ENCODE assay signal across 27 mouse cellular contexts in genomic region chr14:105722923-105723322, GRCm38 (mm10).
DNase-seq lines count a peak whose midpoint lies in the region; ATAC-seq and TF ChIP-seq lines count a peak whose summit lies in the region.
"Had no signal": no experiment of that assay in that cellular context is flagged by ENCODE, and none has a peak within 500 bp of the region (broad histone marks: within the 10 kb centered on the region; RNA-seq: fewer than 3 reads in every experiment).

No protein-coding gene starts in this region.

- ATAC-seq in kidney, embryonic 16.5 days (ENCODE audit: low FRiP score, low TSS enrichment): peak; percentile 74
- peak; percentile 73; the same call in 1 of the 2 replicates for ATAC-seq in lung, embryonic 14.5 days (ENCODE audit: insufficient read depth)
- ATAC-seq in midbrain, embryonic 11.5 days (ENCODE audit: low FRiP score): no peak
- no peak for ATAC-seq in midbrain, embryonic 14.5 days (ENCODE audit: low FRiP score, low TSS enrichment)
- ATAC-seq: forebrain, embryonic 15.5 days; Patski had no signal

- no peak for TF ChIP-seq CTCF in lung, embryonic 14.5 days (IDR thresholded peaks at IDR 0.05; ENCODE audit: low read depth)

- H3K4me3 ChIP-seq in kidney, embryonic 16.5 days (ENCODE audit: low read length): no peak overlapping the region
- H3K4me3 ChIP-seq in lung, embryonic 14.5 days (ENCODE audit: low read depth, low read length): no peak overlapping the region
- H3K4me3 ChIP-seq in midbrain, embryonic 11.5 days (ENCODE audit: low read depth, low read length): no peak overlapping the region
- H3K4me3 ChIP-seq in midbrain, embryonic 14.5 days (replicated peaks; ENCODE audit: low read depth, low read length): no peak overlapping the region
- H3K4me3 ChIP-seq: embryonic facial prominence, embryonic 10.5 days; embryonic facial prominence, embryonic 13.5 days; erythroblast, embryonic 14.5 days; forebrain, embryonic 12.5 days; forebrain, embryonic 15.5 days; heart, adult 2 months; hindbrain, embryonic 12.5 days; hindbrain, embryonic 15.5 days had no signal

- H3K36me3 ChIP-seq in kidney, embryonic 16.5 days (ENCODE audit: insufficient read depth, low read length): no peaks in the 10 kb centered on the region
- H3K36me3 ChIP-seq in lung, embryonic 14.5 days (ENCODE audit: insufficient read depth): no peaks in the 10 kb centered on the region
- H3K36me3 ChIP-seq in midbrain, embryonic 11.5 days (ENCODE audit: control insufficient read depth, insufficient read depth, low read length): no peaks in the 10 kb centered on the region
- no peaks in the 10 kb centered on the region for H3K36me3 ChIP-seq in midbrain, embryonic 14.5 days (ENCODE audit: control insufficient read depth, insufficient read depth, low read length)
- H3K36me3 ChIP-seq: embryonic facial prominence, embryonic 10.5 days; embryonic facial prominence, embryonic 13.5 days; forebrain, embryonic 12.5 days; forebrain, embryonic 15.5 days; G1E; hindbrain, embryonic 12.5 days; hindbrain, embryonic 15.5 days had no signal

- no peaks in the 10 kb centered on the region for H3K27me3 ChIP-seq in kidney, embryonic 16.5 days (ENCODE audit: insufficient read depth, low read length)
- H3K27me3 ChIP-seq in lung, embryonic 14.5 days (ENCODE audit: insufficient read depth, low read length): no peaks in the 10 kb centered on the region
- no peaks in the 10 kb centered on the region; the same call in 1 of the 2 replicates for H3K27me3 ChIP-seq in midbrain, embryonic 11.5 days (ENCODE audit: control insufficient read depth, insufficient read depth, low read length)
- H3K27me3 ChIP-seq in midbrain, embryonic 14.5 days (ENCODE audit: control insufficient read depth, insufficient read depth, low read length): no peaks in the 10 kb centered on the region
- H3K27me3 ChIP-seq: CH12.LX; embryonic facial prominence, embryonic 13.5 days; forebrain, embryonic 12.5 days; forebrain, embryonic 15.5 days; hindbrain, embryonic 12.5 days; hindbrain, embryonic 15.5 days; Patski had no signal

- WGBS in kidney, embryonic 16.5 days: 64% methylated on average over 2 of the region's 2 CpGs
- WGBS in lung, embryonic 14.5 days: 55% methylated on average over 2 of the region's 2 CpGs
- 86% methylated on average over 2 of the region's 2 CpGs for WGBS in midbrain, embryonic 11.5 days
- 81% methylated on average over 2 of the region's 2 CpGs for WGBS in midbrain, embryonic 14.5 days

- no peak overlapping the region for H3K9ac ChIP-seq in kidney, embryonic 16.5 days (replicated peaks; ENCODE audit: low read length)
- H3K9ac ChIP-seq in lung, embryonic 14.5 days: no peak overlapping the region
- H3K9ac ChIP-seq in midbrain, embryonic 11.5 days (ENCODE audit: low read length): no peak overlapping the region
- H3K9ac ChIP-seq in midbrain, embryonic 14.5 days (replicated peaks; ENCODE audit: low read length): no peak overlapping the region
- H3K9ac ChIP-seq: embryonic facial prominence, embryonic 13.5 days; forebrain, embryonic 12.5 days; forebrain, embryonic 15.5 days; hindbrain, embryonic 12.5 days; hindbrain, embryonic 15.5 days had no signal

- peak; percentile 51 for DNase-seq in heart, adult 11 months
- DNase-seq in heart, adult 9 months (ENCODE audit: low spot score in 2 of 2): no peak
- DNase-seq in kidney, adult 8-10 months: no peak
- peak; percentile 39 for DNase-seq in lung, embryonic 14.5 days
- DNase-seq in lung, postnatal 4 days: no peak
- DNase-seq in midbrain, embryonic 11.5 days (ENCODE audit: low spot score, missing footprints): peak; percentile 70
- DNase-seq in midbrain, embryonic 14.5 days: no peak
- DNase-seq: adrenal gland, postnatal 10 days; adrenal gland, postnatal 36 days; B cell, adult 2 months; cerebellum, adult 18-20 months; cerebellum, adult 9-10 months; cerebellum, postnatal 14 days; gastrocnemius, postnatal 25 days; heart, adult 2 months had no signal

- no peak overlapping the region for H3K4me2 ChIP-seq in kidney, embryonic 16.5 days (replicated peaks; ENCODE audit: low read depth, low read length)
- H3K4me2 ChIP-seq in lung, embryonic 14.5 days: no peak overlapping the region
- no peak overlapping the region for H3K4me2 ChIP-seq in midbrain, embryonic 11.5 days
- no peak overlapping the region for H3K4me2 ChIP-seq in midbrain, embryonic 14.5 days (ENCODE audit: low read length)
- H3K4me2 ChIP-seq: embryonic facial prominence, embryonic 13.5 days; forebrain, embryonic 12.5 days; forebrain, embryonic 15.5 days; heart, embryonic 11.5 days; hindbrain, embryonic 12.5 days; hindbrain, embryonic 15.5 days had no signal

- H3K4me1 ChIP-seq in kidney, embryonic 16.5 days (ENCODE audit: insufficient read depth, low read length): 0 out of 2 replicates have a peak, but pooled peaks cover 7% of the 10 kb centered on the region
- H3K4me1 ChIP-seq in lung, embryonic 14.5 days (ENCODE audit: insufficient read depth): no peaks in the 10 kb centered on the region
- peaks cover 3% of the 10 kb centered on the region; the same call in 1 of the 2 replicates for H3K4me1 ChIP-seq in midbrain, embryonic 11.5 days (ENCODE audit: control insufficient read depth, insufficient read depth, low read length)
- no peaks in the 10 kb centered on the region for H3K4me1 ChIP-seq in midbrain, embryonic 14.5 days (ENCODE audit: control insufficient read depth, insufficient read depth, low read length)
- H3K4me1 ChIP-seq: forebrain, embryonic 12.5 days; hindbrain, embryonic 15.5 days had no signal

- no peaks in the 10 kb centered on the region for H3K9me3 ChIP-seq in kidney, embryonic 16.5 days (ENCODE audit: low read length)
- no peaks in the 10 kb centered on the region for H3K9me3 ChIP-seq in lung, embryonic 14.5 days (ENCODE audit: low read depth, low read length)
- no peaks in the 10 kb centered on the region for H3K9me3 ChIP-seq in midbrain, embryonic 11.5 days (ENCODE audit: control insufficient read depth, low read length)
- H3K9me3 ChIP-seq in midbrain, embryonic 14.5 days (ENCODE audit: control insufficient read depth, low read length): no peaks in the 10 kb centered on the region
- H3K9me3 ChIP-seq: embryonic facial prominence, embryonic 10.5 days; embryonic facial prominence, embryonic 13.5 days; forebrain, embryonic 12.5 days; forebrain, embryonic 15.5 days; hindbrain, embryonic 12.5 days; hindbrain, embryonic 15.5 days had no signal

- no peak overlapping the region for H3K27ac ChIP-seq in kidney, embryonic 16.5 days (ENCODE audit: low read length)
- no peak overlapping the region for H3K27ac ChIP-seq in lung, embryonic 14.5 days (ENCODE audit: low read depth)
- H3K27ac ChIP-seq in midbrain, embryonic 11.5 days (ENCODE audit: low read depth, low read length): no peak overlapping the region
- H3K27ac ChIP-seq in midbrain, embryonic 14.5 days (replicated peaks; ENCODE audit: low read depth, low read length): no peak overlapping the region
- H3K27ac ChIP-seq: embryonic facial prominence, embryonic 10.5 days; embryonic facial prominence, embryonic 13.5 days; forebrain, embryonic 12.5 days; forebrain, embryonic 15.5 days; heart, adult 2 months; hindbrain, embryonic 12.5 days; hindbrain, embryonic 15.5 days had no signal

Comparison
In these comparisons a context has a peak if more than half of its experiments do, and no peak if none do; other contexts are left out.
1. DNase-seq: peak in heart, adult 11 months (single experiment), lung, embryonic 14.5 days (single experiment) and midbrain, embryonic 11.5 days (single experiment); none in heart, adult 9 months (0 of 2), kidney, adult 8-10 months (0 of 2), lung, postnatal 4 days (0 of 2) and midbrain, embryonic 14.5 days (single experiment).
2. ATAC-seq: peak in kidney, embryonic 16.5 days (single experiment) and lung, embryonic 14.5 days (single experiment); none in midbrain, embryonic 11.5 days (single experiment) and midbrain, embryonic 14.5 days (single experiment).